Mouse (Mus musculus) thymus, adult 2 months (tissue): ENCODE measurements at regions not wholly inside any gene's neighbourhood (a gene's known extent, or its start where the extent isn't known, plus 50 kb on each side); places are given as distances from the start of the nearest gene placed in this dataset.

Experiments used
- DNase-seq: peaks from one replicate; pipeline ENCODE4 v3.0.0; 2021
- H3K27ac ChIP-seq: fragments of 200-500 bp; 2 replicates; pipeline ENCODE4 v1.5.1; 2012; ENCODE audit warnings: low read length, control low read depth; ENCODE audit not compliant: control insufficient read depth, insufficient read depth
- H3K27me3 ChIP-seq: fragments of 200-500 bp; 2 replicates; pipeline ENCODE4 v1.6.1; 2012; ENCODE audit warnings: mild to moderate bottlenecking, low read length, moderate library complexity, mixed read lengths; ENCODE audit not compliant: control insufficient read depth, insufficient read depth
- H3K36me3 ChIP-seq: fragments of 200-500 bp; 2 replicates; pipeline ENCODE4 v1.6.1; 2012; ENCODE audit warnings: mild to moderate bottlenecking, low read length, moderate library complexity; ENCODE audit not compliant: control insufficient read depth, insufficient read depth
- H3K4me1 ChIP-seq: fragments of 200-500 bp; replicated peaks from 2 replicates; pipeline ENCODE4 v1.6.1; 2012; ENCODE audit warnings: low read length; ENCODE audit not compliant: control insufficient read depth, insufficient read depth
- H3K4me3 ChIP-seq: fragments of 200-500 bp; 2 replicates; pipeline ENCODE4 v1.5.1; 2012; ENCODE audit warnings: mild to moderate bottlenecking, low read length, control low read depth, moderate library complexity; ENCODE audit not compliant: control insufficient read depth, insufficient read depth
- CTCF ChIP-seq: fragments of 200-500 bp; IDR thresholded peaks from 2 replicates; pipeline ENCODE4 v1.5.1; 2012; ENCODE audit warnings: mild to moderate bottlenecking, control low read depth, low read length, moderate library complexity, borderline replicate concordance; ENCODE audit not compliant: control insufficient read depth, poor library complexity, insufficient read depth; ENCODE audit errors: extremely low read depth
- POLR2A ChIP-seq: fragments of 200-500 bp; IDR thresholded peaks from 2 replicates; pipeline ENCODE4 v1.6.1; 2012; ENCODE audit warnings: mild to moderate bottlenecking, low read length, control low read depth, moderate library complexity; ENCODE audit not compliant: control insufficient read depth, poor library complexity, insufficient read depth; ENCODE audit errors: extremely low read depth
- WGBS: fragments of 180-500 bp; shearing (Covaris S2); methylation state at CpG from one replicate; pipeline ENCODE4 v1.1.7; 2018; 5-methylcytosine and 5-hydroxymethylcytosine counted together

GRCm38 (mm10) chr3:58300213-58300612 is 114.3 kb upstream of the Tsc22d2 start:
- H3K27ac ChIP-seq = no peak overlapping the region
- TF ChIP-seq CTCF (no peak), POLR2A (no peak)
- no peaks in the 10 kb centered on the region for H3K4me1 ChIP-seq
- H3K36me3 ChIP-seq = no peaks in the 10 kb centered on the region
- no peaks in the 10 kb centered on the region for H3K27me3 ChIP-seq
- DNase-seq = no peak
- WGBS = 68% methylated on average over 2 of the region's 2 CpGs
- H3K4me3 ChIP-seq = no peak overlapping the region

GRCm38 (mm10) chr3:58300801-58301485 is 113.6 kb upstream of the Tsc22d2 start:
- Histone ChIP-seq H3K4me3 (no peak overlapping the region), H3K36me3 (no peaks in the 10 kb centered on the region), H3K27ac (no peak overlapping the region), H3K4me1 (no peaks in the 10 kb centered on the region), H3K27me3 (no peaks in the 10 kb centered on the region)
- DNase-seq = no peak
- WGBS = 90% methylated on average over 5 of the region's 5 CpGs
- no peak for TF ChIP-seq POLR2A
- no peak for TF ChIP-seq CTCF

DNA sequence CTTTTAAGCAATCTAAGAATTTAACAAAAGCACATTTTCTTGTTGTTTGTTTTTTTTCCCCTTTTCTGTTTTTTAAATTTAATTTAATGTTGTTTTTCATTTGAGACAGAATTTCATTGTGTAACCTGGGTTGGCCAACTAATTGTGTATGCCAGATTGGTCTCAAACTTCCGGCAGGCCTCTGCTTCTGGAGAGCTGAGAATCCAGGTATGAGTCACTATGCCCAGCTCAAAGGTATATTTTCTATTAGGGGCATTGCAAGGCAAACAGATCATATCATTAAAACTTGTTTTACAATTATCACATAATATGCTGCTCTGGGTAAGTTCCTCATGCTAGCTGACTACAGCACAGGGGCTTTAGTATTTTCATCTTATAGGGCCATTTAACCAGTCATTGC is 112.2 kb upstream of the Tsc22d2 start:
- no peak for TF ChIP-seq POLR2A
- TF ChIP-seq CTCF = no peak
- Histone ChIP-seq H3K4me3 (no peak overlapping the region), H3K27ac (no peak overlapping the region), H3K4me1 (no peaks in the 10 kb centered on the region), H3K36me3 (no peaks in the 10 kb centered on the region), H3K27me3 (no peaks in the 10 kb centered on the region)
- 90% methylated on average over 1 of the region's 1 CpGs for WGBS
- DNase-seq = no peak

GRCm38 (mm10) chr3:58303746-58304145 is 110.8 kb upstream of the Tsc22d2 start:
- 74% methylated on average over 3 of the region's 3 CpGs for WGBS
- DNase-seq = no peak
- no peak overlapping the region for H3K4me3 ChIP-seq
- H3K36me3 ChIP-seq = no peaks in the 10 kb centered on the region
- no peaks in the 10 kb centered on the region for H3K4me1 ChIP-seq
- no peaks in the 10 kb centered on the region for H3K27me3 ChIP-seq
- H3K27ac ChIP-seq = no peak overlapping the region
- no peak for TF ChIP-seq POLR2A
- TF ChIP-seq CTCF = no peak

GRCm38 (mm10) chr3:58309601-58310000 is 104.9 kb upstream of the Tsc22d2 start:
- 53% methylated on average over 8 of the region's 8 CpGs for WGBS
- H3K4me1 ChIP-seq = no peaks in the 10 kb centered on the region

GRCm38 (mm10) chr3:58310390-58310789 is 104.1 kb upstream of the Tsc22d2 start:
- no peak for DNase-seq
- Histone ChIP-seq H3K36me3 (no peaks in the 10 kb centered on the region), H3K27ac (no peak overlapping the region), H3K4me1 (no peaks in the 10 kb centered on the region), H3K27me3 (no peaks in the 10 kb centered on the region), H3K4me3 (no peak overlapping the region)
- TF ChIP-seq POLR2A (no peak), CTCF (no peak)
- 61% methylated on average over 4 of the region's 4 CpGs for WGBS

More at GRCm38 (mm10) chr3:58309601-58310000, 104.9 kb upstream of the Tsc22d2 start:
- Histone ChIP-seq H3K4me3 (no peak overlapping the region), H3K27me3 (no peaks in the 10 kb centered on the region), H3K27ac (no peak overlapping the region), H3K36me3 (no peaks in the 10 kb centered on the region)
- TF ChIP-seq POLR2A (no peak), CTCF (no peak)
- DNase-seq = no peak
